Mouse (Mus musculus) neural tube, embryonic 14.5 days (tissue): ENCODE data around the gene Hoga1. TPM values are rescaled to one million over a fixed set of nuclear protein-coding genes. Genes with fewer than 3 reads are reported as not detected.

Source experiments
- ATAC-seq: fragments of 200-750 bp; cut with Nextera tagmentation; 2 replicates; pipeline ENCODE4 v1.8.0; 2017; ENCODE audit warnings: low read depth, mild to moderate bottlenecking, moderate TSS enrichment, moderate library complexity
- H3K27ac ChIP-seq: fragments of 300-500 bp; sonication (generic); 2 replicates; pipeline ENCODE4 v1.5.1; 2014; ENCODE audit warnings: low read depth, mild to moderate bottlenecking, control low read depth, low read length, moderate library complexity, mixed read lengths
- H3K27me3 ChIP-seq: fragments of 300-500 bp; sonication (generic); 2 replicates; pipeline ENCODE4 v1.6.1; 2014; ENCODE audit warnings: low read length; ENCODE audit not compliant: control insufficient read depth, insufficient read depth
- H3K36me3 ChIP-seq: fragments of 300-500 bp; sonication (generic); 2 replicates; pipeline ENCODE4 v1.6.1; 2014; ENCODE audit warnings: low read length, mixed read lengths; ENCODE audit not compliant: control insufficient read depth, insufficient read depth
- H3K4me1 ChIP-seq: fragments of 300-500 bp; sonication (generic); 2 replicates; pipeline ENCODE4 v1.6.1; 2014; ENCODE audit warnings: low read length; ENCODE audit not compliant: control insufficient read depth, insufficient read depth
- H3K4me2 ChIP-seq: fragments of 300-500 bp; sonication (generic); 2 replicates; pipeline ENCODE4 v1.6.1; 2014; ENCODE audit warnings: mild to moderate bottlenecking, low read depth, low read length, control low read depth
- H3K4me3 ChIP-seq: fragments of 300-500 bp; sonication (generic); 2 replicates; pipeline ENCODE4 v1.5.1; 2014; ENCODE audit warnings: low read depth, low read length, control low read depth, mixed read lengths
- H3K9ac ChIP-seq: fragments of 300-500 bp; sonication (generic); replicated peaks from 2 replicates; pipeline ENCODE4 v1.6.1; 2014; ENCODE audit warnings: low read depth, mild to moderate bottlenecking, control low read depth, low read length, mixed read lengths
- H3K9me3 ChIP-seq: fragments of 300-500 bp; sonication (generic); 2 replicates; pipeline ENCODE4 v1.6.1; 2016; ENCODE audit warnings: low read length; ENCODE audit not compliant: control insufficient read depth
- WGBS: fragments of 180-500 bp; shearing (Covaris S2); extraction: QIAGEN DNeasy Blood & Tissue Kit; methylation state at CpG from one replicate; pipeline ENCODE4 v1.1.7; 2014; 5-methylcytosine and 5-hydroxymethylcytosine counted together
- polyA plus RNA-seq: library from polyadenylated mRNA; unstranded; fragments of >200 nt; fragmentation: Nextera tagmentation; extraction: Ambion mirVana; gene quantifications from 2 replicates; pipeline ENCODE4 v1.2.1, GENCODE M21; 2014

Hoga1 gene
- polyA plus RNA-seq, 1 experiment from 2014 or later: 1.7 TPM

DNA sequence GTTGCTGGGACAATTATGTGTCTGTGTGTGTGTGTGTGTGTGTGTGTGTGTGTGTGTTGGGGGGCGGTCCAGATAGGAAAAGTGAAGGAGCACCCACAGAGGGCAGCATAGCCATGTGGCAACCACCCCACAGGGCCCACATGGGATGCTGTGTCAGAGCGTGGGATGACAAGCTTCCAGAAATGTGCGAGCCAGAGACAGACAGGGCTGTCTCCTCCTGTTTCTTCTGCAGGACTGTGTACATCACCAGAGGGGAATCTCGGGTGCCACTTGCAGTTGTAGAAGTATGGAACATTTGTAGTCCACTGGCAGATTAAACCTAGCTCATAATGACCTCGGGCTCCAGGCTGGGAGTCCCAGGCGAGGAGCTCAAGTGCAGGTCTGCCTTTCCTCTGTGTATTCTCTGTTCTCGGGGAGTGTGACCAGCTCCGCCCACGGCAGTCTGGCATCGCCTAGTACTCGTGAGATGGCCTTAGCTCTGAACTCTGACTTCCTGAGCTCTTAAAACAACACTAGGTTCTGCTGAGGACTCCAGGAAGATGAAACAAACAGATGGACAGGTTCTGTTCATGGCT lies 10.4 kb upstream of the Hoga1 start:
- no peaks in the 10 kb centered on the region for H3K9me3 ChIP-seq
- ATAC-seq: peak; percentile 52; the same call in 1 of the 2 replicates
- H3K4me1 ChIP-seq: no peaks in the 10 kb centered on the region
- 56% methylated on average over 11 of the region's 11 CpGs for WGBS
- H3K27ac ChIP-seq: no peak overlapping the region
- no peak overlapping the region for H3K4me3 ChIP-seq
- H3K9ac ChIP-seq: no peak overlapping the region
- H3K36me3 ChIP-seq: no peaks in the 10 kb centered on the region
- H3K27me3 ChIP-seq: no peaks in the 10 kb centered on the region
- no peak overlapping the region for H3K4me2 ChIP-seq

- Histone ChIP-seq H3K4me3 (no peak within 1 kb of the TSS), H3K4me1 (no peaks in the 10 kb centered on the region), H3K27me3 (no peaks in the 10 kb centered on the region), H3K27ac (no peak within 1 kb of the TSS), H3K9me3 (no peaks in the 10 kb centered on the region), H3K36me3 (no peaks in the 10 kb centered on the region), H3K4me2 (no peak within 1 kb of the TSS), H3K9ac (no peak within 1 kb of the TSS)
- ATAC-seq: peak; percentile 81
- 63% methylated on average over 19 of the region's 19 CpGs for WGBS
Measured at GRCm38 (mm10) chr19:42035456-42036248, 9.8 kb upstream of the Hoga1 start, which contains the start of gene Ankrd2. TSS of gene Ankrd2 (plus strand) at chr19:42036000.

DNA sequence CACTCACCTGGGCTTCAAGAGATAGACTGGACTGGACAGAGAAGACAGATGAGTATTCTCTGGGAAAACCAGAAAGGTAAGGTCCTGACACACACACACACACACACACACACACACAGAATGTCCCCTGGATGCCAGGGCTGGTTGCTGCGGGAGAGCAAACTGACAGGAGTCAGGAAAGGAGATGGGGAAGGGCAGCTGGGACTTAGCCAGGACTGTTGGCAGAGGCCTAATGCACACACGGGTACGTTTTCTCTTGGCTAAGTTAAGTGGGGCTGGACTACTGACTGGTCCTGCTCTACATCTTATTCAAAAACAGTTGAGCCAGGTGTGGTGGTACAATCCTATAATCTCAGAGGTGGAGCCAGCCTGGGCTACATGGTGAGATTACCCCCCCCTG lies 9.1 kb upstream of the Hoga1 start:
- Histone ChIP-seq H3K4me3 (no peak overlapping the region), H3K4me1 (no peaks in the 10 kb centered on the region), H3K9me3 (no peaks in the 10 kb centered on the region), H3K9ac (no peak overlapping the region), H3K27me3 (no peaks in the 10 kb centered on the region), H3K36me3 (no peaks in the 10 kb centered on the region), H3K4me2 (no peak overlapping the region), H3K27ac (no peak overlapping the region)
- ATAC-seq: no peak
- WGBS: 81% methylated on average over 3 of the region's 3 CpGs

DNA sequence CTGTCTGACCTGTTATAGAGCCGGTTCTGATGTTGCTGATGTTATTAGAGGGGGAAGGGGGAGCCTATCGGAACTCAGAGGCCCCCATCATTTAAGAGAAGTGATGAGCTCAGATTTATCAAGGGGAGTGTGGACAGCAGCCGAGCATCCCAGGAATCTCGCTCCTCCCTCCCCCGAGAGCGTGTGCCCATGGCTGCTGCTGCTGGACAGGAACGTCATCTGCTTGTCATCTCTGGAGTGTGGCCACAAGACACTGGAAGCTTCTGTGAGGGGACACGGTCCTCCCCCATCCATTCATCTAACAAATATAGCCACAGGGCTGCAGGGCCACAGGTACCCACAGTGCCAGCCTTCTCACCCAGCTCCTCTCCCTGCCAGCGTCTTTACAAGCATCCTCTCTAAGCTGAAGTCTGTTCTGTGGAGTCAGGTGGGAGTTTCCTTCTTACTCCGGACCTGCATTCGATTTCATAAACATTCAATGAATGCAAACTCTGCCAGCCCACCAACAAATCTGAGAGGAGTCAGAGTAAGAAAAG lies 8.2 kb upstream of the Hoga1 start:
- Histone ChIP-seq H3K4me3 (no peak overlapping the region), H3K9ac (no peak overlapping the region), H3K27me3 (no peaks in the 10 kb centered on the region), H3K4me2 (no peak overlapping the region), H3K9me3 (no peaks in the 10 kb centered on the region), H3K4me1 (no peaks in the 10 kb centered on the region), H3K36me3 (no peaks in the 10 kb centered on the region), H3K27ac (no peak overlapping the region)
- WGBS: 85% methylated on average over 11 of the region's 11 CpGs
- ATAC-seq: no peak

- no peaks in the 10 kb centered on the region for H3K27me3 ChIP-seq
- ATAC-seq: no peak
- WGBS: 92% methylated on average over 12 of the region's 12 CpGs
- no peak overlapping the region for H3K9ac ChIP-seq
- no peak overlapping the region for H3K4me2 ChIP-seq
- no peak overlapping the region for H3K4me3 ChIP-seq
- no peaks in the 10 kb centered on the region for H3K9me3 ChIP-seq
- H3K27ac ChIP-seq: no peak overlapping the region
- no peaks in the 10 kb centered on the region for H3K36me3 ChIP-seq
- no peaks in the 10 kb centered on the region for H3K4me1 ChIP-seq
Measured at GRCm38 (mm10) chr19:42038310-42038709, 7.1 kb upstream of the Hoga1 start.

DNA sequence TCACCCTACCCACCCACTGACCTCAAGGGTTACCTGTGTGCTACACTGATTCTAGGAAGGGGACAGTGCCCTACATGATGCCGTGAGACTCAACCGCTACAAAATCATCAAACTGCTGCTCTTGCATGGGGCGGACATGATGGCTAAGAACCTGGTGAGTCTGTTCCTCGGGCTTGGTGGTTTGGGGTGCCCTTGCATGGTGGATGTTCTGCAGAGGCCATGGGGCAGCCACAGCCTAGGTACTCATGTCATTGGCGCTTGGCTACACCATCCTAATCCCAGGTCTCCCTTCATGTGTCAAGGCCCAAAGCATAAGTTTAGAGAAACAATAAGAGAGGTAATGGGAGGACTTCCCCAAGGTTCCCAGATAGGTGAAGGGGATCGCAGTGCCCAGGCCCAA lies 1.4 kb upstream of the Hoga1 start:
- Histone ChIP-seq H3K27me3 (no peaks in the 10 kb centered on the region), H3K27ac (no peak overlapping the region), H3K9me3 (no peaks in the 10 kb centered on the region), H3K4me1 (no peaks in the 10 kb centered on the region), H3K9ac (no peak overlapping the region), H3K4me3 (no peak overlapping the region), H3K4me2 (no peak overlapping the region), H3K36me3 (no peaks in the 10 kb centered on the region)
- no peak for ATAC-seq
- 94% methylated on average over 6 of the region's 6 CpGs for WGBS

DNA sequence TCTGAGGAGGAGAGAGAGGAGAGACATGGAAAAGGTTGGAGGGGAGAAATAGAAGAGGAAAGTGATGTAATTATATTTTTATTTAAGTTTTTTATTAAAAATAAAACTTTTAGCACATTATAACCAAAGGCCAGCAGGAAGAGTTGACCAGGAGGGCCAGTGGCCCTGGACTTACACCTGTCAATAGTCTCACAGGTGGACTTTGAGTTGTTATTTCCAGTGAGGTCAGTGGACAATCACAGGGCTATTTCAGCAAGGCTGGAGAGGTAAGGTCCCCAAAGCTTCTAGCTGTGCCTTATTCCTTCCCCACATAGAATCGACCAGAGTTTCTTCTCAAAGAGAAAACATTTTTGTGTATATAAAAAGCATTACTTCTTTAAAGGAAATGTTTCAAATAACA lies 4.8 kb downstream of the Hoga1 start:
- Histone ChIP-seq H3K27ac (no peak overlapping the region), H3K4me1 (no peaks in the 10 kb centered on the region), H3K36me3 (no peaks in the 10 kb centered on the region), H3K27me3 (no peaks in the 10 kb centered on the region), H3K9me3 (no peaks in the 10 kb centered on the region), H3K4me2 (no peak overlapping the region), H3K4me3 (no peak overlapping the region), H3K9ac (no peak overlapping the region)
- no peak for ATAC-seq
- WGBS: 89% methylated on average over 1 of the region's 1 CpGs

DNA sequence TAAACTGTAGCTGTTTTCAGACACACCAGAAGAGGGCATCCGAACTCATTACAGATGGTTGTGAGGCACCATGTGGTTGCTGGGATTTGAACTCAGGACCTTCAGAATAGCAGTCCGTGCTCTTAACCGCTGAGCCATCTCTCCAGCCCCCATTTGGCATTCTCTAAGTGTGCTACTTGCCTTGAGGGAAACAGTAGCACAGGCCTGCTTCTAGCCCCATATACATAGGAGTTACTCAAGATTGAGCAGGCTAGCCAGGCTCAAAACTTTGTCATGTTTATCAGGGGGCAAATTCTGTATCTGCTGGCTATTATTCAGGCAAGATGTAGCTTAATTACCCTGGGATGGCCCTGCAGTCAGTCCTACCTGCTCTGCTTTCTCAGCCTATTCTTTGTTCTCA lies 5.9 kb downstream of the Hoga1 start:
- no peak overlapping the region for H3K4me3 ChIP-seq
- H3K9ac ChIP-seq: no peak overlapping the region
- ATAC-seq: no peak
- no peak overlapping the region for H3K27ac ChIP-seq
- H3K4me2 ChIP-seq: no peak overlapping the region
- H3K4me1 ChIP-seq: no peaks in the 10 kb centered on the region
- 88% methylated on average over 3 of the region's 3 CpGs for WGBS
- no peaks in the 10 kb centered on the region for H3K36me3 ChIP-seq
- no peaks in the 10 kb centered on the region for H3K9me3 ChIP-seq
- H3K27me3 ChIP-seq: no peaks in the 10 kb centered on the region

- no peak within 1 kb of the TSS for H3K9ac ChIP-seq
- no peaks in the 10 kb centered on the region for H3K4me1 ChIP-seq
- no peaks in the 10 kb centered on the region for H3K27me3 ChIP-seq
- ATAC-seq: no peak
- no peak within 1 kb of the TSS for H3K4me3 ChIP-seq
- H3K9me3 ChIP-seq: no peaks in the 10 kb centered on the region
- no peaks in the 10 kb centered on the region for H3K36me3 ChIP-seq
- H3K4me2 ChIP-seq: no peak within 1 kb of the TSS
- 77% methylated on average over 4 of the region's 4 CpGs for WGBS
- H3K27ac ChIP-seq: no peak within 1 kb of the TSS
Measured at GRCm38 (mm10) chr19:42051948-42052347, 6.5 kb downstream of the Hoga1 start, which contains the start of gene 4933411K16Rik. TSS of gene 4933411K16Rik (plus strand) at chr19:42052248.
